In the genomic region with DNA sequence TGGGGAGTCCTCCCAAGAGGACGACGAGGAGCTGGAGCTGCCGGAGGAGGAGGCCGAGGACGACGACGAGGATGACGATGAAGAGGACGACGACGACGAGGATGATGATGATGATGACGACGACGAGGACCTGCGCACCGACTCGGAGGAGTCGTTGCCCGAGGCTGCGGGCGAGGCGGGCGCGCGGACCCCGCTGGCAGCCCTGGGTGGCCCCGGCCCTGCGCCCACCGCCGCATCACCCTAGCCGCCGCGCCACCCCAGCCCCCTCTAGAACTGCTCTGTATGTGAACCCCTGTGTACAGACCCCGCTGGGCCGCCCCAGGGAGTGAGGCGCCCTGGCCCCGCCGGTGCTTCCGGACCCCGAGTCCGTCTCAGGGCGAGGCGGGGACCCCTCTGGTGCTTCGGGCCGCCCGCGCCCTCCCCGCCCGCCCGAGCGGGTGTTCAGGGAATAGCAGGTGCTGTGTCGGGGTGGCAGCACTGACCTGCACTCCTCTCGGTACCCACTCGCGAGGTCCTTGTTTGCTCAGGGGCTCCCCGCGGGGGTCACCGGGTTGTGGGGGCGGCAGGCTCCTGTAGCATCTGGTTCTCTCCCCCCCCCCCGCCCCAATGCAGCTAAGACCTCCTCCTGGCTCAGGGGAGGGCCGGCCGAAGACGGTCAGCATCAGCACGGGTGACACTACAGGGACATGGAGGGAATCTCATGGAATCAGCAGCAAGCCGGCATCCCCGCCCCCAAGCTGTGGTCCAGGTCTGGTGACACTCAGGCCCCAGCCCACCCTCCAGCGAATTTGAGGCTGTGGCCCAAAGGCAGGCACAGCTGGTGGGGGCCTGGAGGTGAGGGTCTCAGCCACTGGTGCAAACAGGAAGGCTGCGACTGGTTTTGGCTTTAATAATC, we compare ENCODE assay signal across 8 mouse cellular contexts.
DNase-seq lines count a peak whose midpoint lies in the region; ATAC-seq lines count a peak whose summit lies in the region.

No protein-coding gene starts in this region.

- H3K9ac ChIP-seq in limb, embryonic 11.5 days (ENCODE audit: low read length) = peak overlapping the region; percentile 43; the same call in 1 of the 2 replicates

- 2% methylated on average over 67 of the region's 69 CpGs for WGBS in limb, embryonic 11.5 days

- peak; percentile 28 for DNase-seq in adrenal gland, adult 2 months
- no peak for DNase-seq in adrenal gland, adult 8-10 months
- DNase-seq in left cerebral cortex, postnatal 25 days (ENCODE audit: low spot score in 2 of 2) = peak; percentile 54 to 64
- no peak for DNase-seq in left cerebral cortex, adult 11 months (ENCODE audit: low spot score)
- no peak for DNase-seq in limb, embryonic 11.5 days (ENCODE audit: low spot score)
- peak; percentile 54 for DNase-seq in retina, embryonic 14.5 days (ENCODE audit: low spot score)
- DNase-seq in Muller cell, postnatal 12 days (ENCODE audit: inconsistent ontology term) = no peak
- no peak for DNase-seq in gastrocnemius, postnatal 25 days

- ATAC-seq in limb, embryonic 11.5 days (ENCODE audit: insufficient number of reproducible peaks, low FRiP score, low TSS enrichment, low read depth) = 0 out of 2 replicates have a peak, but pooled peaks have one; percentile 22

- H3K4me3 ChIP-seq in limb, embryonic 11.5 days (ENCODE audit: low read depth, low read length) = peak overlapping the region; percentile 33

- no peaks in the 10 kb centered on the region for H3K36me3 ChIP-seq in limb, embryonic 11.5 days (ENCODE audit: control insufficient read depth, insufficient read depth, low read length)

- H3K9me3 ChIP-seq in limb, embryonic 11.5 days (ENCODE audit: control insufficient read depth, low read length) = no peaks in the 10 kb centered on the region

- H3K27me3 ChIP-seq in limb, embryonic 11.5 days (ENCODE audit: control insufficient read depth, insufficient read depth, low read length) = peaks cover 37% of the 10 kb centered on the region

- H3K27ac ChIP-seq in limb, embryonic 11.5 days (replicated peaks; ENCODE audit: low read depth, low read length) = no peak overlapping the region

- peaks cover 54% of the 10 kb centered on the region for H3K4me1 ChIP-seq in limb, embryonic 11.5 days (ENCODE audit: control insufficient read depth, insufficient read depth, low read length)

- H3K4me2 ChIP-seq in limb, embryonic 11.5 days (ENCODE audit: low read depth, severe bottlenecking) = peak overlapping the region; percentile 76

- intact Hi-C loops in left cerebral cortex, postnatal 25 days (cut with DNase I) = no loop called here

Comparison
In these comparisons a context has a peak if more than half of its experiments do, and no peak if none do; other contexts are left out.
1. DNase-seq: peak in adrenal gland, adult 2 months (single experiment), left cerebral cortex, postnatal 25 days (2 of 2) and retina, embryonic 14.5 days (single experiment); none in adrenal gland, adult 8-10 months (single experiment), left cerebral cortex, adult 11 months (single experiment), limb, embryonic 11.5 days (single experiment), Muller cell, postnatal 12 days (single experiment) and gastrocnemius, postnatal 25 days (single experiment).